Mouse (Mus musculus) cerebellum, postnatal 14 days (tissue): ENCODE data around the gene Acsl4.

Experiments used
- DNase-seq, 2 experiments: peaks; one replicate each; pipeline ENCODE4 v3.0.0; 2021; ENCODE audit warnings: mixed read lengths in 2 of 2

Acsl4 gene

GRCm38 (mm10) chrX:142390247-142390908 lies at the start of gene Acsl4:
TSS of gene Acsl4 (minus strand) at chrX:142390535.
- peak; percentile 88 to 89 for DNase-seq

GRCm38 (mm10) chrX:142437971-142438504 lies 47.7 kb upstream of the Acsl4 start:
- peak; percentile 0 to 3 for DNase-seq

- no peak for DNase-seq
Measured at GRCm38 (mm10) chrX:142432846-142433245, 42.5 kb upstream of the Acsl4 start.

GRCm38 (mm10) chrX:142427111-142427510 lies 36.8 kb upstream of the Acsl4 start:
- no peak for DNase-seq

- DNase-seq, result no peak
Measured at GRCm38 (mm10) chrX:142426628-142427027, 36.3 kb upstream of the Acsl4 start.

- no peak for DNase-seq
Measured at GRCm38 (mm10) chrX:142413884-142414283, 23.5 kb upstream of the Acsl4 start.

GRCm38 (mm10) chrX:142410060-142410459 lies 19.7 kb upstream of the Acsl4 start:
- no peak for DNase-seq

- DNase-seq, result no peak
Measured at GRCm38 (mm10) chrX:142409338-142409737, 19.0 kb upstream of the Acsl4 start.

- no peak for DNase-seq
Measured at GRCm38 (mm10) chrX:142403114-142403513, 12.8 kb upstream of the Acsl4 start.

- DNase-seq, result no peak
Measured at GRCm38 (mm10) chrX:142398621-142399020, 8.3 kb upstream of the Acsl4 start.

- DNase-seq, result no peak
Measured at GRCm38 (mm10) chrX:142390909-142391265, 552 bp upstream of the Acsl4 start.

- peak in 1 of 2 experiments; percentile 33 for DNase-seq
Measured at GRCm38 (mm10) chrX:142389581-142390159, 665 bp downstream of the Acsl4 start.

- no peak for DNase-seq
Measured at GRCm38 (mm10) chrX:142388141-142388540, 2.2 kb downstream of the Acsl4 start.

GRCm38 (mm10) chrX:142387634-142388033 lies 2.7 kb downstream of the Acsl4 start:
- DNase-seq, result no peak

GRCm38 (mm10) chrX:142384918-142385317 lies 5.4 kb downstream of the Acsl4 start:
- no peak for DNase-seq

- DNase-seq, result no peak
Measured at GRCm38 (mm10) chrX:142379894-142380293, 10.4 kb downstream of the Acsl4 start.

GRCm38 (mm10) chrX:142378048-142378447 lies 12.3 kb downstream of the Acsl4 start:
- DNase-seq, result no peak

GRCm38 (mm10) chrX:142377358-142377757 lies 13.0 kb downstream of the Acsl4 start:
- no peak for DNase-seq

- DNase-seq, result no peak
Measured at GRCm38 (mm10) chrX:142376747-142377146, 13.6 kb downstream of the Acsl4 start.

GRCm38 (mm10) chrX:142375519-142375918 lies 14.8 kb downstream of the Acsl4 start:
- no peak for DNase-seq

GRCm38 (mm10) chrX:142372393-142372792 lies 17.9 kb downstream of the Acsl4 start:
- DNase-seq, result peak; percentile 58 to 63

GRCm38 (mm10) chrX:142369935-142370334 lies 20.4 kb downstream of the Acsl4 start:
- DNase-seq, result no peak

GRCm38 (mm10) chrX:142363882-142364281 lies 26.5 kb downstream of the Acsl4 start:
- no peak for DNase-seq

GRCm38 (mm10) chrX:142359031-142359430 lies 31.3 kb downstream of the Acsl4 start:
- DNase-seq, result no peak

- DNase-seq, result no peak
Measured at GRCm38 (mm10) chrX:142358427-142358826, 31.9 kb downstream of the Acsl4 start.
